Mouse (Mus musculus): ENCODE data around the gene Stx11.

DNA sequence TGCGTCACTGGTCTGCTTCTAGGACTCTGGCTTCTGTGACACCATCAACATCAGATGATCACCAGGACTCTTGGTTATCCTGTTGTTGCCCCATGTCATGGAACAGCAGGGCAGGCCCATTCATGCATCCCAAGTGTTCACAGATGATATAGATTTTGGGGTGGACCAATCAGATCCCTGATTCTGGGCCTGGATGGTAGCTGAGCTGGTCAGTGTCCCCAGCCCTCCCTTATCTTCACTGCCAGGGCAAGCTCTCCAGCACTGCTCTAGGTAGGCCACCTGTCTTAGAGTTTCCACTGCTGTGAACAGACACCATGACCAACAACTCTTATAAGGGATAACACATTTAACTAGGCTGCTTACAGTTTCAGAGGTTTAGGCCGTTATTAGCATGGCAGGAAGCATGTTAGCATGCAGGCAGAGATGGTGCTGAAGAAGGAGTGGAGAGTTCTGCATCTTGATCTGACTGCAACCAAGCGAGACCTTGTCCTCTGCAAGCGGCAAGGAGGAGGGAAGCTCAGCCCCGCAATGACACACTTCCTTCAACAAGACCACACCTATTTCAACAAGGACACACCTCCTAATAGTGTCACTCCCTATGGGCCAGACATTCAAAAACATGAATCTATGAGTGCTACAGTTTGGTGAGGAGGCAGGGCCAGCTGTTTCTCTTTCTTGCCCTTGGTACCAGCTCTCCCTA, 60.5 kb downstream of the Stx11 start:
- TF ChIP-seq CTCF (IDR thresholded peaks at IDR 0.05; ENCODE audit: control insufficient read depth, insufficient read depth, low read length) = no peak
- no peak for TF ChIP-seq POLR2A (IDR thresholded peaks at IDR 0.05; ENCODE audit: borderline replicate concordance, control insufficient read depth, low read depth, low read length)

Data from bone marrow, adult 2 months (tissue).